ENCODE assay signal across 8 mouse cellular contexts in the genomic region with DNA sequence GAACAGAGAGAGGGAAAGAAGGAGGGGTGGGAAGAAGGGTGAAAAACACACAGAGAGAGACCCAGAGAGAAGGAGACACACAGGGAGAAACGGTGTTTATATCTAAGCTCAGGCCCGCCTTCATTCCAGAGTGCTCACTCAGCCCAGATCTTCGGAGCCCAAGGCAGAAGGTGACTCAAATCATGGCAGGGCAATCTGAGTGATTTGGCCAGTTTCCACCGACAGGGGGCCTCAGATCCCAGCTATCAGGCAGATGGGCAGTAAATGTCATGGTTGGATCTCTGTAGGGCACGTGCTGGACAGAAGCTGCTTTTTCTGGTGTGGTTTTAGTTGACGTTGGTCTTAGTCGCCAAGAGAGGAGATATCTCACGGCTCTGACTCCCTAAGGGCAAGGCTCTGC. TPM values are rescaled to one million over a fixed set of nuclear protein-coding genes. Genes with fewer than 3 reads are reported as not detected.
A peak's percentile ranks its signal among the peaks of the same experiment; 100 is the strongest.
DNase-seq lines count a peak whose midpoint lies in the region; ATAC-seq and TF ChIP-seq lines count a peak whose summit lies in the region.

No protein-coding gene starts in this region.

- peak; percentile 96 for TF ChIP-seq CTCF in Patski (IDR thresholded peaks at IDR 0.05)
- TF ChIP-seq CTCF in gastrocnemius, adult 2 months (IDR thresholded peaks at IDR 0.05): peak; percentile 71

- H3K9ac ChIP-seq in hindbrain, embryonic 15.5 days: peak overlapping the region; percentile 11; the same call in 1 of the 2 replicates

- WGBS in hindbrain, embryonic 15.5 days: 4% methylated on average over 8 of the region's 8 CpGs

- CTCF ChIA-PET in Patski (lab: Charles Lee): interaction anchor here (0.8 to 3.4 kb wide), 8 partner anchors 9 to 209 kb away, joined by 3 to 17 read pairs (median 3); a partner anchor contains a TSS

- intact Hi-C loops in gastrocnemius, adult 2 months (cut with DNase I): no loop called here

- no peaks in the 10 kb centered on the region for H3K27me3 ChIP-seq in Patski
- no peaks in the 10 kb centered on the region for H3K27me3 ChIP-seq in hindbrain, embryonic 15.5 days
- peaks cover 46% of the 10 kb centered on the region for H3K27me3 ChIP-seq in megakaryocyte, embryonic 14.5 days (replicated peaks)

- no peaks in the 10 kb centered on the region for H3K9me3 ChIP-seq in hindbrain, embryonic 15.5 days
- peaks cover 5% of the 10 kb centered on the region for H3K9me3 ChIP-seq in megakaryocyte, embryonic 14.5 days

- peaks cover 7% of the 10 kb centered on the region for H3K4me1 ChIP-seq in hindbrain, embryonic 15.5 days (replicated peaks)
- peaks cover 22% of the 10 kb centered on the region for H3K4me1 ChIP-seq in megakaryocyte, embryonic 14.5 days

- H3K36me3 ChIP-seq in hindbrain, embryonic 15.5 days: no peaks in the 10 kb centered on the region
- no peaks in the 10 kb centered on the region for H3K36me3 ChIP-seq in megakaryocyte, embryonic 14.5 days (replicated peaks; ENCODE audit: low read length)

- peak overlapping the region; percentile 53 for H3K4me2 ChIP-seq in hindbrain, embryonic 15.5 days

- peak overlapping the region; percentile 62 for H3K4me3 ChIP-seq in gastrocnemius, adult 2 months
- H3K4me3 ChIP-seq in hindbrain, embryonic 15.5 days: peak overlapping the region; percentile 16; the same call in 1 of the 2 replicates
- H3K4me3 ChIP-seq in megakaryocyte, embryonic 14.5 days (replicated peaks): peak overlapping the region; percentile 87

- H3K27ac ChIP-seq in gastrocnemius, adult 2 months: peak overlapping the region; percentile 94
- H3K27ac ChIP-seq in hindbrain, embryonic 15.5 days (replicated peaks): 0 out of 2 replicates have a peak overlapping the region, but pooled peaks have one; percentile 55

- in situ Hi-C loops in Patski (cut with MboI; ENCODE audit: low pct_unique_long_range_greater_than_20kb): no loop called here

- peak; percentile 85 for DNase-seq in Patski (ENCODE audit: low read depth, low spot score)
- peak; percentile 78 to 81 for DNase-seq in cerebellum, postnatal 25 days
- DNase-seq in gastrocnemius, adult 2 months: peak; percentile 80
- DNase-seq in left cerebral cortex, adult 8-10 months (ENCODE audit: low spot score in 2 of 2): peak; percentile 17 to 23
- DNase-seq in right cerebral cortex, adult 18-20 months: peak; percentile 28
- peak; percentile 61 to 76 for DNase-seq in urinary bladder, postnatal 4 days (ENCODE audit: low spot score in 2 of 2)

- peak; percentile 91 for ATAC-seq in Patski
- peak; percentile 54 for ATAC-seq in hindbrain, embryonic 15.5 days (ENCODE audit: low FRiP score, low read depth)

- POLR2A ChIA-PET in Patski (lab: Charles Lee): interaction anchor here (0.6 to 1.4 kb wide), 2 partner anchors 49 to 217 kb away, joined by 3 to 4 read pairs; no protein-coding TSS in a partner anchor

RNA-seq across cellular contexts. Expression of a gene that starts 57.6 kb away (rescaled TPM):
- 28.2 TPM for polyA plus RNA-seq in Patski (2021)
- total RNA-seq in gastrocnemius, adult 2 months (2021): 1 to 10 TPM; 3.1 to 6.1 TPM
- polyA plus RNA-seq in hindbrain, embryonic 15.5 days (2015; fragmentation: Nextera tagmentation; extraction: Ambion mirVana): 192 and 212 TPM in 2 replicates
- total RNA-seq in left cerebral cortex, adult 8-10 months (2022): 100 to 1,000 TPM; 759 to 812 (median 777) TPM
- polyA plus RNA-seq in megakaryocyte, embryonic 14.5 days (2012; ENCODE audit: insufficient read depth, low replicate concordance): 8.0 and 10.3 TPM in 2 replicates

Comparison
In these comparisons a context has a peak if more than half of its experiments do, and no peak if none do; other contexts are left out.
1. Peak in every context shown above with its lines: DNase-seq, ATAC-seq, H3K4me3 ChIP-seq and H3K27ac ChIP-seq.
2. DNase-seq: peak in every context shown above with its lines; median percentile 85 in Patski; 80 in gastrocnemius, adult 2 months; 80 in cerebellum, postnatal 25 days; 68 in urinary bladder, postnatal 4 days; 28 in right cerebral cortex, adult 18-20 months; 20 in left cerebral cortex, adult 8-10 months.
3. H3K4me3 ChIP-seq: peak in every context shown above with its lines; median percentile 87 in megakaryocyte, embryonic 14.5 days; 62 in gastrocnemius, adult 2 months; 16 in hindbrain, embryonic 15.5 days.